In genomic region chr9:102026136-102026535, GRCm38 (mm10) we compare ENCODE assay signal across 19 mouse cellular contexts.
DNase-seq lines count a peak whose midpoint lies in the region; ATAC-seq and TF ChIP-seq lines count a peak whose summit lies in the region.
"Had no signal": no experiment of that assay in that cellular context is flagged by ENCODE, and none has a peak within 500 bp of the region (broad histone marks: within the 10 kb centered on the region; RNA-seq: fewer than 3 reads in every experiment).

No protein-coding gene starts in this region.

- no peak for TF ChIP-seq POLR2A in cerebellum, adult 2 months (IDR thresholded peaks at IDR 0.05; ENCODE audit: borderline replicate concordance, insufficient read depth, low read length)

- ATAC-seq in cerebellum, adult (ENCODE audit: insufficient number of reproducible peaks, low FRiP score, low TSS enrichment) = 0 out of 2 replicates have a peak, but pooled peaks have one; percentile 49
- ATAC-seq: CD4-positive, CD25-positive, alpha-beta regulatory T cell, adult 4 months; forebrain, embryonic 16.5 days; hindbrain, postnatal 0 days had no signal

- H3K4me1 ChIP-seq in cerebellum, adult 2 months (ENCODE audit: control insufficient read depth, insufficient read depth, low read length) = peaks cover 15% of the 10 kb centered on the region; the same call in 1 of the 2 replicates
- H3K4me1 ChIP-seq: embryonic facial prominence, embryonic 12.5 days; heart, embryonic 10.5 days; hindbrain, embryonic 13.5 days had no signal

- no peak overlapping the region for H3K4me3 ChIP-seq in cerebellum, adult 2 months (replicated peaks; ENCODE audit: insufficient read depth, low read depth, low read length)
- H3K4me3 ChIP-seq: embryonic facial prominence, embryonic 12.5 days; heart, embryonic 10.5 days; hindbrain, embryonic 13.5 days had no signal

- no peak for TF ChIP-seq CTCF in cerebellum, adult 2 months (IDR thresholded peaks at IDR 0.05; ENCODE audit: borderline replicate concordance, insufficient read depth, low read depth, low read length)

- DNase-seq in cerebellum, postnatal 4 days (ENCODE audit: low spot score in 2 of 2) = no peak
- DNase-seq in brain, adult 2 months (ENCODE audit: low read depth, low spot score) = peak; percentile 76
- DNase-seq in cerebellum, adult 2 months = peak; percentile 37 to 65
- DNase-seq in cerebellum, postnatal 10 days = peak; percentile 34 to 35
- DNase-seq in layer of hippocampus, adult 18-20 months (ENCODE audit: low spot score in 2 of 2) = no peak
- no peak for DNase-seq in urinary bladder, postnatal 36 days (ENCODE audit: low spot score in 2 of 2)
- no peak for DNase-seq in layer of hippocampus, postnatal 10 days (ENCODE audit: low spot score in 2 of 2)
- DNase-seq: adrenal gland, postnatal 10 days; B cell, adult 2 months; gastrocnemius, postnatal 25 days; heart, postnatal 10 days; kidney, adult 11 months had no signal

- 8% methylated on average over 2 of the region's 2 CpGs for WGBS in cerebellum, adult 2 months

- no peak overlapping the region for H3K27ac ChIP-seq in cerebellum, adult 2 months (ENCODE audit: insufficient read depth, low read length)
- H3K27ac ChIP-seq: embryonic facial prominence, embryonic 12.5 days; heart, embryonic 10.5 days; hindbrain, embryonic 13.5 days; hindbrain, postnatal 0 days had no signal

- H3K27me3 ChIP-seq in cerebellum, adult 2 months (ENCODE audit: control insufficient read depth, insufficient read depth, low read length) = no peaks in the 10 kb centered on the region
- H3K27me3 ChIP-seq: embryonic facial prominence, embryonic 12.5 days had no signal

Comparison
In these comparisons a context has a peak if more than half of its experiments do, and no peak if none do; other contexts are left out.
1. DNase-seq: peak in brain, adult 2 months (single experiment), cerebellum, adult 2 months (2 of 2) and cerebellum, postnatal 10 days (2 of 2); none in cerebellum, postnatal 4 days (0 of 2), layer of hippocampus, adult 18-20 months (0 of 2), urinary bladder, postnatal 36 days (0 of 2) and layer of hippocampus, postnatal 10 days (0 of 2).